Mouse (Mus musculus): ENCODE measurements around the gene Lce1b.

DNA sequence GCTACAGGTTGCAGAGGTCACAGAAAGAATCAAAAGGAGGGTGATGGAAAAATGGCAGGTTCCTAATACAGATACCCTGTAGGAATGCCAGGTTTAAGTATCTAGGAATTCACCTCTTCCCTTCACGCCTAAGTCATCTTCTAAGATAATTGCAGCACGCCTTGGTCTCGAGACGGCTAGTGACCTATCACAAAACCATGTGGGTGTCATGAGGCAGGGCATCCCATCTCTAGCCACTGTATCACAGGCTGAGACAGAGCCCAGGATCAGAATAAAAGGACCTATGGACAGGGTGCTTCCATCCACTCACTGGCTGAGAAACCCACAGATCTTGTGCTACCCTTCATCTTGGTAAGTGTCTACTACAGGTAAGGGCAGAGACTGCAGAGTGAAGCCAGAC is 22.2 kb upstream of the Lce1b start, which contains the start of gene Lce1c:
- no peak for TF ChIP-seq POLR2A (IDR thresholded peaks at IDR 0.05; ENCODE audit: insufficient read depth, low read depth, low read length)
- TF ChIP-seq CTCF (IDR thresholded peaks at IDR 0.05): no peak
- no peak for TF ChIP-seq EP300 (IDR thresholded peaks at IDR 0.05; ENCODE audit: insufficient read depth, low read depth, low read length)
